Mouse (Mus musculus) layer of hippocampus, postnatal 25 days (tissue): ENCODE measurements at regions not wholly inside any gene's neighbourhood (a gene's known extent, or its start where the extent isn't known, plus 50 kb on each side); places are given as distances from the start of the nearest gene placed in this dataset.
A peak's percentile ranks its signal among the peaks of the same experiment; 100 is the strongest.
"Not testable (repeated sequence)": the region's sequence is repeated elsewhere in the genome, so short reads cannot be mapped to it uniquely, and the experiment has no call there.

Source experiments
- DNase-seq, 2 experiments: peaks; one replicate each; pipeline ENCODE4 v3.0.0; 2022; ENCODE audit warnings: mixed read lengths in 2 of 2, low spot score in 1 of 2; ENCODE audit errors: extremely low spot score in 1 of 2

DNA sequence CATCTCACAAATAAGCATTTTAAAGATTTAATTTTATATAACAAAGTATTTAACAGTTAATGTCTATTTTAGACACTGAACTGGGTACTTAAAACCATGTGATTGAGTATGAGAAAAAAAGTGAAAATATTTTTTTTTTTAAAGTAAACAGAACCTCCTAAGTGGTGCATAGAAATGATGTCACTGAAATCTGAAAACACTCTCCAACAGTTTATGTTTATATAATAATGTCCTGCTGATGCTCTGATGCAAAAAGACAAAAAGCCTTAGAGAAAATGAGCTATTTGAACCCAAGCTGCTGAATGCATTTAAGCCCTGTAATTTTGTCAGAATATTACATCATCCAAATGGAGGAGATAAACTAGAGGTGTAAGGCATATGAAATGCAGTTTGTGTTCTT, 3447.1 kb downstream of the 9330182O14Rik start:
- DNase-seq: no peak

- DNase-seq: no peak
Measured at GRCm38 (mm10) chr15:43585751-43586150, 3451.6 kb downstream of the 9330182O14Rik start.

- peak in 1 of 2 experiments; percentile 8 for DNase-seq
Measured at GRCm38 (mm10) chr15:43588021-43588420, 3453.9 kb downstream of the 9330182O14Rik start.

DNA sequence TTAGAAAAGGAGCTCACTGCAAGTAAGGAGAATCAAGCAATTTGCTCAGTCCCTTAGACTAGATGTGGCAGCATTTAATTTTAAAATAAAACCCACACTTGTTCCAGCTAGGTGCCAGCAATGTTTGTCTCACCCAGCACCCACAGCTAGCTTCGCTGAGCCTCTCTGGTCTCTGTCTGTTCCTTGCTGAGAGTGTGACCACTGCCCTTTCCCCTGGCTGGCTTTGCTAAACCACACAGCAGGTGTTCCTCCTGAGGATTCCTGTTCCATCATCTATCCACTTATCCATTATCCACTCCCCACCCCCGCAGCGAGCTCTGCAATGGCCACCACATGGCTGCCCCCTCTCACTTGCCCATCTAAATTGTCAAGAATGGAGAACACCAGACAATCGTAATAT, 3473.5 kb downstream of the 9330182O14Rik start:
- no peak for DNase-seq

DNA sequence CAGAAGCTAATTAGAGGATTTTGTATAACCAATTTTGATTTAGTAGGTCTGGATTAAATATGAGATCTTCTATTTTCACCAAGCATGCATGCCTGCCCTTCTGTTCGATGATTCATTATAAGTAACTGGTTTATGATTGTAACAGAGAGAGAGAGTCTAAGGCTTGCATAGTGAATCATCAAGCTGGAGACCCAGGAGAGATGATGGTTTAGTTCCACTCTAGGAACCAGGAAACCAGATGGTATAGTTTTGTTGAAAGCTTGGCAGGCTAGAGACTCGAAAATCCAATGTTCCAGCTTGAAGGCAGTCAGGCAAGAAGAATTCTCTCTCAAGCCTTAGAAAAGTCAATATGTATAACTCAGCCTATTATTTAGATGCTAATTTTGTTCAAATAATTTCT, 3475.7 kb downstream of the 9330182O14Rik start:
- no peak for DNase-seq

DNA sequence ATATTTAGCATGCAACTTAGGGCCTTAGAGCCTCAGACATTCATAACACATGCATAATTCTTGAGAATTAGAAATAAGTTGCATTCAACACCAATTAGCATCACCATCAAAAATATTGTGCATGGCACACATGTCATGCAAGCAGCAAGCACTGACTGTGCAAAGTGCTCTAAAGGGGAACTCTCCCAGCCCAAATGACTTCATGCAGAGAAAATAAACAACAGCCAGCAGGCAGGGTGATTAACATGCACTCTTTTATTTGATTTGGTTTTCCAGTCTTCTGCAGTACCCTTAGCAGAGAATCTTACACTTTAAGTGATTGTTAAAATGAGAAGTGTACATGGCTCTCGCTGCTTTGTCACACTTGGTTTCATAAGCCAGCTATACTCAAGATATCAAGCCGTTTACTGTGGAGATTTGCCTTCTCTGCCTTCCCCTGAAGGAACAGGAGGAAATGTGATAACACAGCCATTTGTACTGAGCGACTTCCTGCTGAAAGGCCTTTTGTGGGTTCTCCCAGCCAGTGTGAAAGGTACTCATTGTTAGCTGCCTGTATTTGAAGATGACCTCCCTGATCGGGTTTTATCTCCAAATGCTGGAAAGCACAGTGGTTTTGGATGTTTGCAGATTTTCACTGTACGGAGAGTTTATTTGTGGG, 3480.0 kb downstream of the 9330182O14Rik start:
- no peak for DNase-seq

GRCm38 (mm10) chr15:43615727-43616126, 3481.6 kb downstream of the 9330182O14Rik start:
- no peak for DNase-seq

DNA sequence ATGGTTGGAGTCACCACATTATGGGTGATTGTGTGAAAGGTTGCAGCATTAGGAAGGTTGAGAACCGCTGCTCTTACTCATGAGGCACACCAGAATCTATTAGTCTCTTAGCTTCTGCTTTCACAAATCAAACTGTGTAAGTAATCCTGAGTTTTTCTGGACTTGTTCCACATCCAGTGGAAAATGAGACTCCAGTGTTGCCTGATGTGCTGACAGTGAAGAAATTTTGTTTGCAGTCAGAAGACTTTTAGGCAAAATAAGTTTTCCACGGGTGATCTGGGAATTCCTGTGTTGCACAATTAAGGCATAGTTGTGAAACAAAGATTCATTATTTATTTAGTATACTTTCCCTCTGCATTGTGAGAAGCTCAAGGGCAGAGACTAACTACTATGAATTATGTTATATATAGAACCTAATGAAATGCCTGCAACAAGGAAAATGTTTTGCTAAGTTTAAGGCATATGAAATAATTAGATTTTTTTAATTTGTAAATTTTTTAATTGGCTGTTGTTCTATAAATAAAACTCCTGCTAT, 3490.3 kb downstream of the 9330182O14Rik start:
- DNase-seq: no peak

- no peak for DNase-seq
Measured at GRCm38 (mm10) chr15:43625021-43625510, 3490.9 kb downstream of the 9330182O14Rik start.

GRCm38 (mm10) chr15:43650818-43651500, 3516.8 kb downstream of the 9330182O14Rik start:
- no peak for DNase-seq

GRCm38 (mm10) chr15:43663648-43664047, 3529.5 kb downstream of the 9330182O14Rik start:
- no peak for DNase-seq

GRCm38 (mm10) chr15:43678844-43679243, 3544.7 kb downstream of the 9330182O14Rik start:
- no peak for DNase-seq

DNA sequence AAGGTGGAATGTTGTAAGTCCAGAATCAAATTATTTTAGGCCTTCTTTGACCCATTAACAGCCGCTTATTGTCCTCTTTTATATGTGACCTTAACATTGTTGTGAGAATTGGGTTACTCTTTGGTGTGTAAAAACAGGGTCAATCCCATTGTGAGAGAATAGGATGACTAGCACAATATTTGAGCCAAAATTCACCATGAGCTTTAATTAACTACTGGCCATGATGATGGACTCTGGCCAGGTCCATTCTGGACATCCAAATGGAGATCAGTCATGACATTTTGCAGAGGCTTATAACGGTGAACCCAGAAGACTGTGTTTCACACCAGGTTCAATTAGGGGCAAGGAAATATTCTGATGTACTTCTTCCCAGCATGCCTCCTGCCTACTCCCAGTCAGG, 3548.0 kb downstream of the 9330182O14Rik start:
- no peak for DNase-seq

DNA sequence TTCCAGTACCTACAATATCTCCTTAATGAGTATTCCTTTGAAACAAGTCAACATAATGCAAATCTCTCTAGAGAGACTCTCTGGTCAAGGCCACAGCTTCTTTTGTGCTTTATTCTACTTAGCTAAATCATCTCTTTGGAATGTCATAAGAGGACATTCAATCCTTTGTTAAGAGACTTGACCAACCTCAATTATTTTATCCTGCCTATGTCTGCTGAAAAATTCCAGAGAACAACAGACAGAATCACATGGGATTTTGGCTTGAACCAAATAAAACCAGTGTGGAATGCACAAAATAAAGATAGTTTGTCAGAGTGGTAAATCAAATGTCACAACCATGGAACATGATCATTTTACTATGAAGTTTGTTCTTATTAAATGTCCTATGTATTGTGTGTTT, 3557.8 kb downstream of the 9330182O14Rik start:
- not testable (repeated sequence) for DNase-seq

- peak in 1 of 2 experiments; percentile 11 for DNase-seq
Measured at GRCm38 (mm10) chr15:43695451-43695850, 3561.3 kb downstream of the 9330182O14Rik start.

DNA sequence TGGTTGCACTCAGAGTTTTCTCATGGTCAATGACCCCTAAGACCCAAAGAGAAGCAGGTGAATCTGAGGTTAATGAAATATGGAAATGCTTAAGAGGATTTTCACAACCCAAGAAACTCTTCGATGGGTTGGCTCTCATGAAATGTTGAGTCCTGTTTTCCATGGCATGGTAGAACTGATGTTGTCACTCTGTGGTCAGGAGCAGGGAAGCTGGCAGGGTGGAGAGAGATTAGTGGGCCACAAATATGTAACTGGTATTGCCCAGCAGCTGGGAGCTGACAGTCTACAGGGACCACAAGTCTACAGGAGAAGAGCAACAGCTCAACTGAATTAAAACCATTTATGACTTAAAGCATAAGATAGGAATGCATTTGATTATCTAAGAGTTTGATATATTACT, 3582.9 kb downstream of the 9330182O14Rik start:
- DNase-seq: no peak

DNA sequence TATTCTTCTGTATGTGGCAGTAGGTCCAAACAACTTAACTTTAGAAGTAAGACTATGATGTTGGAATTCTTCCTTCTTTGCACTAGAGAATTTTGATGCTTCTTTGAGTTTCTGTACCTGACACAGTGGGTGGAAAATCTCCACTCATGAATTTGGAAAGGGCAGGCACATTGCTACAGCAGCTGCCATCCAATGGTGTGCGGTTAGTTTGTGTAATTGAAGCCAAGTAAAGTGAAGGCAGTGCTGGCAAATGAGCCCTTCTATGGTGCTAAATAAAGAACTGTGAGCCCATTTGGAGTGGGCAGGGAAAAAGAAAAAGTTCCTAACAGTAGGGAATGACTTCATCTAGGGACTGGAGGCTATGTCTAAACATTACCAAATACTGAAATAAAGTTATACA, 3583.4 kb downstream of the 9330182O14Rik start:
- no peak for DNase-seq

DNA sequence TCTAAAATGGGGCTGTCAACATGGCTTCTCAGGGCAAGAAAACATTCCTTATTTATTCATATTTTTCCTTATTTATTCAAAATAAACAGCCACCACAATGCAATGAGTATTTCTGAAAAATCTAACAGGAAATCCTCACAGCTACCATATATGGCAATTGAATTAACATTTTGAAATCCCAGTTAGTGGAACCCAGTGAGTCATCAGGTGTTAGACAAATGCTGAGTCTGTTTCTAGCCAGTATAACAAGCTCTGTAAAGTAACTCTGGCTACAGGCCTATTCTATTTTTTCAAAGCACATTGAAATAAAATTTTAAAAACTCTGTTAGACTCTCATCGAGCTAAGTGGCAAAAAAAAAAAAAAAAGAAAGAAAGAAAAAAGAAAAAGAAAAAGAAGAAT, 3586.8 kb downstream of the 9330182O14Rik start:
- no peak for DNase-seq

GRCm38 (mm10) chr15:43735697-43736096, 3601.5 kb downstream of the 9330182O14Rik start:
- no peak for DNase-seq

- no peak for DNase-seq
Measured at GRCm38 (mm10) chr15:43758256-43758655, 3624.1 kb downstream of the 9330182O14Rik start.

- peak; percentile 12 to 27 for DNase-seq
Measured at GRCm38 (mm10) chr15:43764606-43765005, 3630.4 kb downstream of the 9330182O14Rik start.

DNA sequence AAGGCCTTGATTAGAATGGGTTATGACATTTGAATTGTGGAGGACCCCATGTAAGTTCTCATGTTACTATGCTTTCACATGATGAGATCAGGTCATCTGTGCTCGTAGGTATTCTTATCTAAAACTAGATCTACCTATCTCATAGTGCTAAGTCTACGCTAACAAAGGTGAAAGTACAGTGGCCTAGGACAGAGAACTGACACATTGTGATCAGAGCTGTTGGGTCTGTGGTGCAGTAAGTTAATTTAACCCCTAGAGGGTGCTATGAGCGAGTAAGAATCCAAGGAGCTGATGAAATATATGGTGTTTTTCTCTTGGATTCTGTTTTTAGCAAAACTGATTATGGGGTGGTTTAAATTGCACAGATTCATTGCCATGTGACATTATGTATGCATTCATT, 3638.6 kb downstream of the 9330182O14Rik start:
- DNase-seq: no peak
